Mouse (Mus musculus) neural tube, embryonic 13.5 days (tissue): ENCODE measurements around the gene Dlg2. TPM values are rescaled to one million over a fixed set of nuclear protein-coding genes. Genes with fewer than 3 reads are reported as not detected.

ENCODE experiments used
- ATAC-seq: fragments of 200-750 bp; cut with Nextera tagmentation; 2 replicates; pipeline ENCODE4 v1.8.0; 2017; ENCODE audit warnings: low read depth, mild to moderate bottlenecking, moderate TSS enrichment, moderate library complexity
- H3K27ac ChIP-seq: fragments of 300-500 bp; sonication (generic); replicated peaks from 2 replicates; pipeline ENCODE4 v1.5.1; 2015; ENCODE audit warnings: moderate library complexity, mild to moderate bottlenecking, inconsistent platforms
- H3K27me3 ChIP-seq: fragments of 300-500 bp; sonication (generic); 2 replicates; pipeline ENCODE4 v1.6.1; 2015; ENCODE audit warnings: mild to moderate bottlenecking, inconsistent platforms
- H3K36me3 ChIP-seq: fragments of 300-500 bp; sonication (generic); 2 replicates; pipeline ENCODE4 v1.6.1; 2015; ENCODE audit warnings: mild to moderate bottlenecking, inconsistent platforms
- H3K4me1 ChIP-seq: fragments of 300-500 bp; sonication (generic); replicated peaks from 2 replicates; pipeline ENCODE4 v1.6.1; 2015; ENCODE audit warnings: inconsistent platforms
- H3K4me2 ChIP-seq: fragments of 300-500 bp; sonication (generic); 2 replicates; pipeline ENCODE4 v1.6.1; 2015; ENCODE audit warnings: inconsistent platforms, mild to moderate bottlenecking, moderate library complexity
- H3K4me3 ChIP-seq: fragments of 300-500 bp; sonication (generic); 2 replicates; pipeline ENCODE4 v1.5.1; 2015; ENCODE audit warnings: mild to moderate bottlenecking, inconsistent platforms
- H3K9ac ChIP-seq: fragments of 300-500 bp; sonication (generic); 2 replicates; pipeline ENCODE4 v1.6.1; 2015; ENCODE audit warnings: moderate library complexity, mild to moderate bottlenecking, inconsistent platforms
- H3K9me3 ChIP-seq: fragments of 300-500 bp; sonication (generic); 2 replicates; pipeline ENCODE4 v1.6.1; 2016; ENCODE audit warnings: inconsistent platforms
- WGBS: fragments of 180-500 bp; shearing (Covaris S2); methylation state at CpG from one replicate; pipeline ENCODE4 v1.1.7; 2015; 5-methylcytosine and 5-hydroxymethylcytosine counted together
- polyA plus RNA-seq: library from polyadenylated mRNA; unstranded; fragments of >200 nt; fragmentation: Nextera tagmentation; extraction: Ambion mirVana; gene quantifications from 2 replicates; pipeline ENCODE4 v1.2.1, GENCODE M21; 2015

Gene Dlg2
- polyA plus RNA-seq, 1 experiment from 2014 or later, result 13.9 TPM

- Histone ChIP-seq H3K4me2 (no peak overlapping the region), H3K4me1 (peaks cover 19% of the 10 kb centered on the region), H3K27ac (no peak overlapping the region), H3K4me3 (no peak overlapping the region), H3K9me3 (no peaks in the 10 kb centered on the region), H3K36me3 (no peaks in the 10 kb centered on the region), H3K27me3 (no peaks in the 10 kb centered on the region), H3K9ac (no peak overlapping the region)
- ATAC-seq, result no peak
- WGBS, result 92% methylated on average over 3 of the region's 3 CpGs
Measured at GRCm38 (mm10) chr7:92288814-92289213, 1812.3 kb downstream of the Dlg2 start.

- peak; percentile 74; the same call in 1 of the 2 replicates for ATAC-seq
- H3K27ac ChIP-seq, result 0 out of 2 replicates have a peak overlapping the region, but pooled peaks have one; percentile 3
- no peaks in the 10 kb centered on the region for H3K27me3 ChIP-seq
- no peak overlapping the region for H3K4me3 ChIP-seq
- no peak overlapping the region for H3K4me2 ChIP-seq
- no peaks in the 10 kb centered on the region for H3K9me3 ChIP-seq
- peaks cover 8% of the 10 kb centered on the region; the same call in 1 of the 2 replicates for H3K4me1 ChIP-seq
- H3K36me3 ChIP-seq, result no peaks in the 10 kb centered on the region
- WGBS, result 20% methylated on average over 8 of the region's 8 CpGs
- no peak overlapping the region for H3K9ac ChIP-seq
Measured at GRCm38 (mm10) chr7:92292918-92293518, 1816.5 kb downstream of the Dlg2 start.

GRCm38 (mm10) chr7:92301046-92301445 lies 1824.6 kb downstream of the Dlg2 start:
- Histone ChIP-seq H3K27me3 (no peaks in the 10 kb centered on the region), H3K4me2 (no peak overlapping the region), H3K4me1 (no peaks in the 10 kb centered on the region), H3K36me3 (no peaks in the 10 kb centered on the region), H3K9me3 (no peaks in the 10 kb centered on the region), H3K27ac (no peak overlapping the region), H3K9ac (no peak overlapping the region), H3K4me3 (no peak overlapping the region)
- ATAC-seq, result no peak
- 45% methylated on average over 2 of the region's 2 CpGs for WGBS

DNA sequence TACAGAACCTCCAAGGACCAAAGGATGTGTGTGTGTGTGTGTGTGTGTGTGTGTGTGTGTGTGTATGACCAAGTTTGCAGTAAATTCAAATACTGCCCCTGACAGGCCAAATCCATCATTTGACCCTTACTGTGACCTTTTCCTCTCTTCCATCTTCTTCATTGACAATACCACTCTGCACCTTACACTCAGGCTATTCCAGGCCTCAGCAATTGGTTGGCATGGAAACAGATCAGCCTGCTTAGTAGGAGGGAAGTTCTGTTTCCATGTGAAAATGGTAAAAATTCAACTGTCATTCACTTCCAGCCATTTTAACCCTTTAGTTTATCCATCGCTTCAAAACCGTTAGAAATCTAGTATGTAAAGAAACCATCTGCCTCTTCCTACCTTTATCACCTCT lies 1831.2 kb downstream of the Dlg2 start:
- Histone ChIP-seq H3K27me3 (no peaks in the 10 kb centered on the region), H3K27ac (no peak overlapping the region), H3K4me2 (no peak overlapping the region), H3K9me3 (no peaks in the 10 kb centered on the region), H3K4me3 (no peak overlapping the region), H3K36me3 (no peaks in the 10 kb centered on the region), H3K9ac (no peak overlapping the region), H3K4me1 (no peaks in the 10 kb centered on the region)
- 83% methylated on average over 2 of the region's 2 CpGs for WGBS
- ATAC-seq, result no peak

- no peak overlapping the region for H3K4me2 ChIP-seq
- H3K27ac ChIP-seq, result no peak overlapping the region
- no peak overlapping the region for H3K4me3 ChIP-seq
- H3K27me3 ChIP-seq, result no peaks in the 10 kb centered on the region
- no peak overlapping the region for H3K9ac ChIP-seq
- H3K4me1 ChIP-seq, result no peaks in the 10 kb centered on the region
- WGBS, result 81% methylated on average over 2 of the region's 2 CpGs
- H3K36me3 ChIP-seq, result no peaks in the 10 kb centered on the region
- H3K9me3 ChIP-seq, result no peaks in the 10 kb centered on the region
- no peak for ATAC-seq
Measured at GRCm38 (mm10) chr7:92308168-92308567, 1831.7 kb downstream of the Dlg2 start.

DNA sequence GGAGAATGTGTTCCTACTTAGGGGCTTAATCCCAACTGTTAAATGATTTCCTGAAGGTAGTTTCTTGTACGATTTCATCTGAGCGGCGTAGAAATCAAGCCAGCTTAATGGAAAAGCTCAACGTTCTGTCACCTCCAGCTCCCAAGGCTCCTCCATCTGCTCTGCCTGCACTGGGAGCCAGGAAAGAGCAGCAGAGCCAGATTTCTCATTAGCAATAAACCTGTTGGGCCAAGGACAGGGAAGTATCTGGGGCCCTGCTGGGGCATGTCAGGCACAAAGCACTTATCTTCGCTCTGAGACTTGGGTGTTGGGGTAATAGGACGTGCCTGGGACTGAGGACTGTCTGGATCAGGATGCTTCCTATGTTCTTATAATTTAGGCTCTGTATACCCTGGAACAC lies 1839.9 kb downstream of the Dlg2 start:
- no peaks in the 10 kb centered on the region for H3K4me1 ChIP-seq
- no peak; the same call in 1 of the 2 replicates for ATAC-seq
- 78% methylated on average over 6 of the region's 6 CpGs for WGBS
- no peak overlapping the region; the same call in 1 of the 2 replicates for H3K27ac ChIP-seq
- H3K4me3 ChIP-seq, result no peak overlapping the region
- H3K27me3 ChIP-seq, result no peaks in the 10 kb centered on the region
- no peaks in the 10 kb centered on the region for H3K9me3 ChIP-seq
- H3K4me2 ChIP-seq, result no peak overlapping the region
- no peak overlapping the region for H3K9ac ChIP-seq
- H3K36me3 ChIP-seq, result no peaks in the 10 kb centered on the region

DNA sequence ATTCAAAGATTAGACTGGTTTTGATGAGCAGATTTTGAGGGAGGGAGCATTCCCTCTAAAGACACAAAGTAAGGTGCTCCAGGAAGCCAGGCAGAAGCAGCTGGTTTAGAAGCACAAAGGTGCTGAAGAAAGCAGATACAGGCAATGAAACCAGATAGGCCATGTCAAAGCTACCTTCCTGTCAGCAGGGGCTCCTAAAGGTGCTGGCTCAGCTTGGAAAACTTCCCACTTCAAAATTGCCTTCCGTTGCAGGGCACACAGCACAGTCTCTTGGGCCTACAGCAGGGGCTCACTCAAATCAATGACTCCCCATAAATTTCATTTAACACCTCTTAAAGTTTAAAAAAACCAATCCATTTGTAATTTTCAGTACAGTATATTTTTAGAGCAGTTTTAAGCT lies 1843.0 kb downstream of the Dlg2 start:
- no peak overlapping the region for H3K9ac ChIP-seq
- H3K4me1 ChIP-seq, result peaks cover 14% of the 10 kb centered on the region
- H3K4me3 ChIP-seq, result no peak overlapping the region
- H3K4me2 ChIP-seq, result no peak overlapping the region
- no peaks in the 10 kb centered on the region for H3K36me3 ChIP-seq
- H3K27me3 ChIP-seq, result no peaks in the 10 kb centered on the region
- no peak overlapping the region for H3K27ac ChIP-seq
- ATAC-seq, result no peak
- WGBS, result 57% methylated on average over 1 of the region's 1 CpGs
- no peaks in the 10 kb centered on the region for H3K9me3 ChIP-seq

GRCm38 (mm10) chr7:92320181-92320580 lies 1843.7 kb downstream of the Dlg2 start:
- no peak overlapping the region for H3K4me3 ChIP-seq
- peaks cover 14% of the 10 kb centered on the region for H3K4me1 ChIP-seq
- no peak overlapping the region for H3K4me2 ChIP-seq
- H3K9me3 ChIP-seq, result no peaks in the 10 kb centered on the region
- H3K36me3 ChIP-seq, result no peaks in the 10 kb centered on the region
- no peak overlapping the region for H3K27ac ChIP-seq
- H3K9ac ChIP-seq, result no peak overlapping the region
- ATAC-seq, result no peak
- H3K27me3 ChIP-seq, result no peaks in the 10 kb centered on the region

DNA sequence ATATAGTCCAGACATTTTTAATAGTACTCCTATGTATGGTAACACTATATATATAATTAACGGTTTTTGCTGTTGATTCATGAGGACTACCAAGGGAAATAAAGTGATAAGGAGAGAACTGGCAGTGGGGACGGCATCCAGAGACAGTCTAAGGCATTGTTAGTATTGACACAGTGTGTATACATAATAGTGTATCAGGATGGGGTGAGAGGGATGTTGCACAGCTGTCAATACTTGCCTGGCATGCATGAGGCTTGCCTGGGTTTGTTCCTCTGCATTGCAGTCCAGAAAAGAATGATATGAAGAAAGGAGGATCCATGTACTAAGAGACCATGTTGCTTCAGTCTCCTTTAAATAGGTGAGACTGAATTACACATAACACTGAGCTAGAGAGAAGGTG lies 1845.3 kb downstream of the Dlg2 start:
- Histone ChIP-seq H3K27ac (no peak overlapping the region), H3K4me1 (peaks cover 14% of the 10 kb centered on the region), H3K4me3 (no peak overlapping the region), H3K9ac (no peak overlapping the region), H3K27me3 (no peaks in the 10 kb centered on the region), H3K9me3 (no peaks in the 10 kb centered on the region), H3K4me2 (no peak overlapping the region), H3K36me3 (no peaks in the 10 kb centered on the region)
- 83% methylated on average over 2 of the region's 2 CpGs for WGBS
- ATAC-seq, result no peak

DNA sequence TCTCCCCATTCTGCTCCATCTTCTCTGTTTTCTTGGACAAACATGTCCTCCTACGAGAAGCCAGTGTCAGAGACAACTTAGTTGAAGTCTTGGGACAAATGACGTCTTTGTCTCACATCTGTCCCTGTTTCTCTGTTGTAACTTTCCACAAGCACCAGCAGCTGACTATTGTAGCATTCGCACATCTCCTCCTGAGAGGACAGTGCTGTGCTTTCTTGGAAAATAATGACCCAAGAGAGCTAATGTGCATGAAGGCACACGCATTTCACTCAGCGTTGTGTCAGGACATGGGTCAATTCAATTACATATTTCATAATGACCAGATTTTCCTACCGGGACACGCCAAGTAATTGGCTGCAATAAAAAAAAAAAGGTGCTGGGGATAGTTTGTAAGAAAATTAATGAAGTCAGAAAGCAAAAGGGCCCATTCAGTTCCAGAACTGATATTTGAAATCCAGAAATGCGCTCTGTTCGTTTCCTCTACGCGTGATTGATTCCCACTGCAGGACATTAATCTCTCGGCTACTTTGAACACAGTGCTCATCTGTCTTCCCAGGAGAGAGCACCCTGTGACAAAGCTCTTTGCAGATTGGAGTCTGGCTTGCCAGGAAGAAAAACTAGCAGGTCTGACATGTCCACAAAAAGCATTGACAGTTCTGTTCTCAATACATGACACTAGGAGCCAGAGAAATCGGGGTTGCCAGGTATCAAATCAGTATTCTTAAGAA lies 1846.0 kb downstream of the Dlg2 start:
- no peak for ATAC-seq
- Histone ChIP-seq H3K4me3 (no peak overlapping the region), H3K9me3 (no peaks in the 10 kb centered on the region), H3K9ac (no peak overlapping the region), H3K4me2 (no peak overlapping the region), H3K27me3 (no peaks in the 10 kb centered on the region), H3K36me3 (no peaks in the 10 kb centered on the region), H3K4me1 (peaks cover 14% of the 10 kb centered on the region), H3K27ac (no peak overlapping the region; the same call in 1 of the 2 replicates)
- 28% methylated on average over 13 of the region's 13 CpGs for WGBS

GRCm38 (mm10) chr7:92323710-92324109 lies 1847.2 kb downstream of the Dlg2 start:
- 42% methylated on average over 4 of the region's 4 CpGs for WGBS
- no peak overlapping the region for H3K4me2 ChIP-seq
- no peak for ATAC-seq

GRCm38 (mm10) chr7:92327343-92327896 lies 1850.9 kb downstream of the Dlg2 start:
- H3K4me1 ChIP-seq, result peaks cover 7% of the 10 kb centered on the region
- no peak overlapping the region for H3K9ac ChIP-seq
- H3K27me3 ChIP-seq, result no peaks in the 10 kb centered on the region
- WGBS, result 63% methylated on average over 2 of the region's 2 CpGs
- H3K27ac ChIP-seq, result no peak overlapping the region
- no peak overlapping the region for H3K4me2 ChIP-seq
- no peaks in the 10 kb centered on the region for H3K36me3 ChIP-seq
- no peaks in the 10 kb centered on the region for H3K9me3 ChIP-seq
- H3K4me3 ChIP-seq, result no peak overlapping the region
- ATAC-seq, result peak; percentile 50; the same call in 1 of the 2 replicates

More at GRCm38 (mm10) chr7:92323710-92324109, 1847.2 kb downstream of the Dlg2 start:
- H3K9ac ChIP-seq, result no peak overlapping the region
- no peak overlapping the region for H3K27ac ChIP-seq
- no peaks in the 10 kb centered on the region for H3K36me3 ChIP-seq
- H3K4me3 ChIP-seq, result no peak overlapping the region
- no peaks in the 10 kb centered on the region for H3K9me3 ChIP-seq
- H3K4me1 ChIP-seq, result peaks cover 14% of the 10 kb centered on the region
- H3K27me3 ChIP-seq, result no peaks in the 10 kb centered on the region
